Mouse (Mus musculus): ENCODE results near the gene Lcn4. TPM values are rescaled to one million over a fixed set of nuclear protein-coding genes. Genes with fewer than 3 reads are reported as not detected.
"Not testable (repeated sequence)": the region's sequence is repeated elsewhere in the genome, so short reads cannot be mapped to it uniquely, and the experiment has no call there.

Gene Lcn4
- 0.34 TPM in 1 of 2 replicates, not detected in the other for polyA plus RNA-seq (2012; rRNA removed)

GRCm38 (mm10) chr2:26671182-26671581 is at the start of gene Lcn4:
Gene Lcn4, minus strand, starts transcription at chr2:26671282.
- DNase-seq: no peak
- no peak within 1 kb of the TSS for H3K4me3 ChIP-seq (ENCODE audit: insufficient read depth, low read depth, low read length)
- H3K27me3 ChIP-seq (replicated peaks; ENCODE audit: control insufficient read depth, insufficient read depth, low read length): no peaks in the 10 kb centered on the region
- WGBS: 95% methylated on average over 3 of the region's 3 CpGs
- TF ChIP-seq POLR2A (IDR thresholded peaks at IDR 0.05; ENCODE audit: low read depth, low read length): no peak
- no peak for TF ChIP-seq CTCF (conservative IDR thresholded peaks at IDR 0.05; ENCODE audit: insufficient read depth, insufficient read length, low read depth, low read length)
- H3K36me3 ChIP-seq (ENCODE audit: control insufficient read depth, insufficient read depth, low read length): no peaks in the 10 kb centered on the region
- no peak within 1 kb of the TSS for H3K27ac ChIP-seq (ENCODE audit: insufficient read depth, low read depth, low read length)
- no peaks in the 10 kb centered on the region for H3K4me1 ChIP-seq (ENCODE audit: control insufficient read depth, insufficient read depth, low read length)

DNA sequence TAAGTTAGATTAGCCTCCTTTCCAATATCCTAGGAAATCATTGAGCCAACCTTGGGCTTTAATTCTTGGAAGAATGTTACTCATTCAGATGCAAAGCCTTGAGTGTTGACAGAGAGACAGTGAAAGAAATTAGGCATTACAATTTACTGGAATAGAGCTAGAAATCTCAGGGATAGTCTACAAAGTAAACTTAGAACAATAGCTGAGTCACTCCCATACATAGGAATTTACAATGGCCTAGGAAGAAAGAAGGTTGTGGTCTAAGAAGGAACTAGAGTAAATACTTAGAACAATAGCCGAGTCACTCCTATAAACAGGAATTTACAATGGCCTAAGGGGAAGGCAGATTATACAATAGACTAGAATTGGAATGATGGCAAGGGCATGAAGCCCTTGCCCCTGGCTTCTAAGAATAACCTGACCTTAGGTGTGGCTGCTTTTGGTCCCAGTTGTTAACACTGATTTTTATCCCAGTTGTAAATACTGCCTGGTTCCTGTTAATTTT is 15.1 kb upstream of the Lcn4 start:
- no peak for DNase-seq
- no peak for TF ChIP-seq CTCF (conservative IDR thresholded peaks at IDR 0.05; ENCODE audit: insufficient read depth, insufficient read length, low read depth, low read length)
- TF ChIP-seq POLR2A (IDR thresholded peaks at IDR 0.05; ENCODE audit: low read depth, low read length): no peak
- 89% methylated on average over 1 of the region's 1 CpGs for WGBS
- H3K4me1 ChIP-seq (ENCODE audit: control insufficient read depth, insufficient read depth, low read length): no peaks in the 10 kb centered on the region
- H3K36me3 ChIP-seq (ENCODE audit: control insufficient read depth, insufficient read depth, low read length): no peaks in the 10 kb centered on the region
- no peaks in the 10 kb centered on the region for H3K27me3 ChIP-seq (replicated peaks; ENCODE audit: control insufficient read depth, insufficient read depth, low read length)
- H3K4me3 ChIP-seq (ENCODE audit: insufficient read depth, low read depth, low read length): no peak overlapping the region
- H3K27ac ChIP-seq (ENCODE audit: insufficient read depth, low read depth, low read length): no peak overlapping the region

DNA sequence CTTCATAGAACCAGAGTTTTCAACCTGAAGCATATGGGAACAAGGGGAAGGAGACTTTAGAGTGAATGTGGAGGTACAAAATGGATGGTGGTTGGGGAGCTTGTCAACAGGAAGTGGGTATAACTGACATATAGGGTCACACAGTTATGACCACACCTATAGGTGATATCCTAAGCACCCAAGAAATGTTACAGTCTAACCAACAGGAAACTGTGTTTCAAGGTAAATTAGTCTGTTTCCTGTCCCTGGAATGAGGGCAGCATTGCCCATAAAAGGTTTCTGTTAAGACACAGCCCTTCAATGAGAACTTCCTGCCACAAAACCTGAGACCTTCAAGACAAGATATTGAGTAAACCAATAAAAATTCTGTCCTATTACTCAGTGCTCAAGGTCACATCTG is 2.3 kb downstream of the Lcn4 start:
- TF ChIP-seq POLR2A (IDR thresholded peaks at IDR 0.05; ENCODE audit: low read depth, low read length): no peak
- no peak for TF ChIP-seq CTCF (conservative IDR thresholded peaks at IDR 0.05; ENCODE audit: insufficient read depth, insufficient read length, low read depth, low read length)
- Histone ChIP-seq H3K36me3 (ENCODE audit: control insufficient read depth, insufficient read depth, low read length) (no peaks in the 10 kb centered on the region), H3K27ac (ENCODE audit: insufficient read depth, low read depth, low read length) (no peak overlapping the region), H3K27me3 (replicated peaks; ENCODE audit: control insufficient read depth, insufficient read depth, low read length) (no peaks in the 10 kb centered on the region), H3K4me3 (ENCODE audit: insufficient read depth, low read depth, low read length) (no peak overlapping the region), H3K4me1 (ENCODE audit: control insufficient read depth, insufficient read depth, low read length) (no peaks in the 10 kb centered on the region)
- no peak for DNase-seq

DNA sequence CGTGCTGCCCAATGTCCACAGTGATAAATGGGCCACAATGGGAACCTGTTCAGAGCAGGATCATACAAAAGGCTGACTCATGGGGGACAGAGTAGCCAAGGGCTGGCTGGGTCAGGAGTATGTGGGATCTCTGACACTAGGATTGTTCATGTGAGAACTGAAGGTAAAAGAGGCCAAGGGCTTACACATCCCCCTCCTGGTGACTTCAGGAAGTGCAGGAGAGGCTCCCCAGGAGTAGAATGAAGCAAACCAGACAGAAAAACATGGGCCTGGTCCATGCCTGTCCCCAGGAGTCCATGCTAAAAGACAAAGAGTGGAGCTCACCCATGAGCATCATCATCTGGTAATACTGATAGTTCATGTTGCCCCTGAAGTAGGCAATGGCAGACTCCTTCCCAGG is 7.5 kb downstream of the Lcn4 start:
- not testable (repeated sequence) for H3K4me3 ChIP-seq (ENCODE audit: insufficient read depth, low read depth, low read length); H3K36me3 ChIP-seq (ENCODE audit: control insufficient read depth, insufficient read depth, low read length); H3K27ac ChIP-seq (ENCODE audit: insufficient read depth, low read depth, low read length); H3K4me1 ChIP-seq (ENCODE audit: control insufficient read depth, insufficient read depth, low read length); H3K27me3 ChIP-seq (replicated peaks; ENCODE audit: control insufficient read depth, insufficient read depth, low read length)
- WGBS: 88% methylated on average over 1 of the region's 1 CpGs
- TF ChIP-seq CTCF (conservative IDR thresholded peaks at IDR 0.05; ENCODE audit: insufficient read depth, insufficient read length, low read depth, low read length): peak; percentile 53
- DNase-seq: peak; percentile 60

DNA sequence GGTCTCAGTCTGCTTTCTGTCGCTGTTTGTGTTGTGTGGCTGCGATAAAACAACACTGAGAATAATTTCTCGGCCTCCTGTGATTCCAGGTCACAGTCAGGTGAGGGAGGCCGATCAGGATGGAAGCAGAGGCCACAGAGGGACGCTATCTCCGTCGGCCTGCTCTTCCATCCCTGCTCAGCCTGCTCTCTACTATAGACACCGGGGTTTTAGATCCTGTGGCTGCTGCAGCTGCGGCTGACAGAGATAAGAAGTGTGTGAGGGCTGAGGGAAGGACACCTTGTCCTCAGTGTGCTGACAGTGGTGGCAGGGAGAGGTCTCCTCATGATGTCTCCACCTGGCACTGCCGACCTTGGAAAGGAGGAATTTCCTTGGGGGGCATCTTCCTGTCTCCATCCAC is 8.0 kb downstream of the Lcn4 start:
- H3K4me3 ChIP-seq (ENCODE audit: insufficient read depth, low read depth, low read length): no peak overlapping the region
- H3K4me1 ChIP-seq (ENCODE audit: control insufficient read depth, insufficient read depth, low read length): no peaks in the 10 kb centered on the region
- no peak for DNase-seq
- H3K27me3 ChIP-seq (replicated peaks; ENCODE audit: control insufficient read depth, insufficient read depth, low read length): no peaks in the 10 kb centered on the region; the same call in 1 of the 2 replicates
- no peak overlapping the region for H3K27ac ChIP-seq (ENCODE audit: insufficient read depth, low read depth, low read length)
- no peak for TF ChIP-seq CTCF (conservative IDR thresholded peaks at IDR 0.05; ENCODE audit: insufficient read depth, insufficient read length, low read depth, low read length)
- TF ChIP-seq POLR2A (IDR thresholded peaks at IDR 0.05; ENCODE audit: low read depth, low read length): no peak
- WGBS: 80% methylated on average over 10 of the region's 10 CpGs
- no peaks in the 10 kb centered on the region for H3K36me3 ChIP-seq (ENCODE audit: control insufficient read depth, insufficient read depth, low read length)

DNA sequence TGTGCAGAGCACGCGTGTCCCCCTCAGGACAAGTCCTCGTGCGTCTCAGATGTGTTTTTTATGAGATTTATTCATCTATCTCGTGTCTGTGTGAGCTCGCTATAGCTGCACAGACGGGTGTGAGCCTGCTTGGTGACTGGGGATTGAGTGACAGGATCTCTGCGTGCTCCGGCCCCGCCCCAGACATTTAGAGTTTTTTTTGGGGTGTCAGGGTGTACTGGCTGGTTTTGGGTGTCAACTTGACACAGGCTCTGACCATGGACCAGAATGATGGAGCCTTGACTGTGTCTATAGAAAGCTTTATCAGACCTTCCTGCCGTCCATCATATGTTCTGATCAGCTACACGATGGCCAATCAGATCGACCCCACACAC is 8.6 kb downstream of the Lcn4 start:
- H3K36me3 ChIP-seq (ENCODE audit: control insufficient read depth, insufficient read depth, low read length): no peaks in the 10 kb centered on the region
- no peaks in the 10 kb centered on the region for H3K4me1 ChIP-seq (ENCODE audit: control insufficient read depth, insufficient read depth, low read length)
- no peak overlapping the region for H3K27ac ChIP-seq (ENCODE audit: insufficient read depth, low read depth, low read length)
- H3K27me3 ChIP-seq (replicated peaks; ENCODE audit: control insufficient read depth, insufficient read depth, low read length): no peaks in the 10 kb centered on the region; the same call in 1 of the 2 replicates
- H3K4me3 ChIP-seq (ENCODE audit: insufficient read depth, low read depth, low read length): no peak overlapping the region
- no peak for DNase-seq
- WGBS: 72% methylated on average over 13 of the region's 13 CpGs
- TF ChIP-seq POLR2A (IDR thresholded peaks at IDR 0.05; ENCODE audit: low read depth, low read length) (no peak), CTCF (conservative IDR thresholded peaks at IDR 0.05; ENCODE audit: insufficient read depth, insufficient read length, low read depth, low read length) (no peak)

DNA sequence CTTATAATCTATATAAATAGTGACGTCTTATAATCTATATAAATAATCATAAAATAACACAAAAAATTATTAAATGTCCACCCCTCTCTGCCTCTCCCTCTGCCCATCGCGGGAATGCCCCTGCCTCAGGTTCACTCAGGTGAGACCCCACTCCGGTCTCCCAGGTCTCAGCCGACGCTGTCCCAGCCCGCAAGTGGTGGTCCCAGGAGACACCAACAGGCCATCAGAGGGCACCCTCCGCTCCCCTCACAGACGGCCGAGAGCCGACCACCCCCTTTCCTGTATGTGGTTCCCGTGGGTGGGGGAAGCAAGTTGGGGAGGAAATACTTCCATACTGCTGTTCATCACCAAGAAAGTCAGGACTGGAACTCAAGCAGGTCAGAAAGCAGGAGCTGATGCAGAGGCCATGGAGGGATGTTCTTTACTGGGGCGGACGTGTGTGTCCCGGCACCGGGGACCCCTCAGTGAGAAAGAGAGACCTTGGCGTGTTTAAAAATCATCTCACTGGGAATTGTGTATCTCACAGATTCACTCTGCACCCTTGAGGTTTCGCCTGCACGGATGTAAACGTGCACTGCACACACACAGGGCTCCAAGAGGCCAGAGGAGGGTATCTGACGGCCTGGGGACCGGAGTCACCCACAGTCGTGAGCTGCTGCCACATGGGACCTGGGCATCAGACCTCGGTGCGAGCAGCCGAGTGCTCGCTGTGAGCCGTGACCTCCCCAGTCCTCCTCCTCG is 9.1 kb downstream of the Lcn4 start:
- Histone ChIP-seq H3K36me3 (ENCODE audit: control insufficient read depth, insufficient read depth, low read length) (no peaks in the 10 kb centered on the region), H3K27me3 (replicated peaks; ENCODE audit: control insufficient read depth, insufficient read depth, low read length) (no peaks in the 10 kb centered on the region; the same call in 1 of the 2 replicates), H3K4me3 (ENCODE audit: insufficient read depth, low read depth, low read length) (no peak overlapping the region), H3K4me1 (ENCODE audit: control insufficient read depth, insufficient read depth, low read length) (no peaks in the 10 kb centered on the region), H3K27ac (ENCODE audit: insufficient read depth, low read depth, low read length) (no peak overlapping the region)
- WGBS: 43% methylated on average over 29 of the region's 29 CpGs
- no peak for DNase-seq
- no peak for TF ChIP-seq CTCF (conservative IDR thresholded peaks at IDR 0.05; ENCODE audit: insufficient read depth, insufficient read length, low read depth, low read length)
- TF ChIP-seq POLR2A (IDR thresholded peaks at IDR 0.05; ENCODE audit: low read depth, low read length): no peak
